Mouse (Mus musculus): ENCODE data around the gene Ahdc1. TPM values are rescaled to one million over a fixed set of nuclear protein-coding genes. Genes with fewer than 3 reads are reported as not detected.

Gene Ahdc1
- total RNA-seq, 2 experiments from 2014 or later: 37.1 to 56.1 TPM

- no peak for DNase-seq
- intact Hi-C loops (cut with DNase I; ENCODE audit: low total_unique reads): no loop called here
These were observed 36.5 kb downstream of the Ahdc1 start for GRCm38 (mm10) chr4:133047353-133048105.

DNA sequence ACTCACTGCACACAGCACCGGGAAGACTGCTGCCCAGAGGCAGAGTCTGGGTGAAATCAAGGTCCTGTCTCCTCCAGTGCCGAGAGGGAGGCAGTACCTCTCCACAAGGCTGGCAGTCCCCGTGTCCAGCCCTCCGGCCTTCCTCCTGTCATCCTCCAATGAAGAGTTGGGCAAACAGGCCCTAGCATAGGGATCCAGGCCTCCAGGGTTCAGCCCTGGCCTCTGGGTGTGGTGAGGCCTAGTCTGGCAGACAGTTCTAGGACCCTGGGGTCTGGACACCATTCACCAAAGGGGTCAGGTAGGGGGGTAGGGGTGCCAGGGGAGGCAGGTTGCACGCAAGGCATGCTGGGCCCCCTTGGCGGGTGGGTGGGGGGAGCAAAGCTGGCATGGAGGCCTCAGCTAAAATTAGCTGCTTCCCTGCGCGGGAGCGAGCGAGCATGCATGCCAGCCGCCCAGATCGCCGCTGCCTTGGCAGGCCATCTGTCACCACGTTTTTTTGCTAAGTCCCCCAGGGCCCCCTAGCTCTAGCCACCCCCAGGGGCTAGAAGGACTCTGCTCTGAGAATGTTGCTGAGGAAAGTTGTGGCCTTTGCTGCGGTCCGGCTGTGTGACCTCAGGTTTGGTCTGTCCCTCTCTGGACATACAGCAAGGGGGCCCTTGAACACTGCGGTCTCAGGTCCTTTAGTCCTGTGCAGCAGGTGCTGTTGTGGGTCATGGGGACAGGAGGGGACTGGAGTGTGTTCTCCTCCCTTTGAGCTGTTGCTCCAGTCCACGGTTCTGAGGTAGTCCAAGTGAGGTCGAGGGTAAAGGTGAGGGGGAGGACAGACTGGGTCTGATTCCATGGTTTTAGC, 38.2 kb downstream of the Ahdc1 start:
- DNase-seq: no peak
- intact Hi-C loops (cut with DNase I; ENCODE audit: low total_unique reads): no loop called here

GRCm38 (mm10) chr4:133050196-133050836, 39.3 kb downstream of the Ahdc1 start:
- DNase-seq: no peak
- intact Hi-C loops (cut with DNase I; ENCODE audit: low total_unique reads): no loop called here

GRCm38 (mm10) chr4:133050837-133051549, 39.9 kb downstream of the Ahdc1 start:
- intact Hi-C loops (cut with DNase I; ENCODE audit: low total_unique reads): no loop called here
- DNase-seq: no peak

GRCm38 (mm10) chr4:133051550-133051865, 40.4 kb downstream of the Ahdc1 start:
- no peak for DNase-seq
- intact Hi-C loops (cut with DNase I; ENCODE audit: low total_unique reads): no loop called here

DNA sequence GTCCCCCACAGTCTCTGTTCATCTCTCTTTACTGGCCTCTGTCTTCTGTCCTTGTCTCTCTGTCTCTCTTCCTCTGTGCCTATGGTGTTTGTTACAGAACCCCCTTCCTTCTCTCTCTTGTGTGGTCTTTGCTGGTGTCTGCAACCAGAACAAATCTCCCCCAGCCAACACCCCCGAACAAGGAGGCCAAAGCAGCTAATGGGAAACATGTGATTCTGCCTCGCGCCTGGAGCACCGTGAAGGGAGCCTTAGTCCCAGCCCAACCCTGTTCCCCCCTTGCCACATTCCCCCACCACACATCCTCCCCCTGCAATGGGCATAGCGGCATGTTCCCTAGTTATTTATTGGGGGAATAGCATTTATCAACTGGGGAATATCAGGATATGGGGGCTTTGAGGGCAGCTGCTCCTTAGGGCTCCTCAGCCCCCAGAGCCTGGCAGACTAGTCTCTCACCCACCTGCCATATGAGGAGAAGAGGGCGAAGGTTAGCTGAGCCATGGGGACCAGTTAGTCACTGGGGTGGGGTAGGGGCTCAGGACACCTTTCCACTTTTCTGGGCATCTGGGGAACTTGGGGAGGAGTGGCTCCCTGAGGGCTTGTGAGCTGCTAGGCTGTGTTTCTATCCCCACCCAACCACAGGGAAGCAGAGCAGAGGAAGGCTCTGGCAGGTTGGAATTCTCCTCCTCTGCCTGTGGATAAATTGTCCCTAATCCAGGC, 41.1 kb downstream of the Ahdc1 start:
- intact Hi-C loops (cut with DNase I; ENCODE audit: low total_unique reads): no loop called here
- DNase-seq: no peak

DNA sequence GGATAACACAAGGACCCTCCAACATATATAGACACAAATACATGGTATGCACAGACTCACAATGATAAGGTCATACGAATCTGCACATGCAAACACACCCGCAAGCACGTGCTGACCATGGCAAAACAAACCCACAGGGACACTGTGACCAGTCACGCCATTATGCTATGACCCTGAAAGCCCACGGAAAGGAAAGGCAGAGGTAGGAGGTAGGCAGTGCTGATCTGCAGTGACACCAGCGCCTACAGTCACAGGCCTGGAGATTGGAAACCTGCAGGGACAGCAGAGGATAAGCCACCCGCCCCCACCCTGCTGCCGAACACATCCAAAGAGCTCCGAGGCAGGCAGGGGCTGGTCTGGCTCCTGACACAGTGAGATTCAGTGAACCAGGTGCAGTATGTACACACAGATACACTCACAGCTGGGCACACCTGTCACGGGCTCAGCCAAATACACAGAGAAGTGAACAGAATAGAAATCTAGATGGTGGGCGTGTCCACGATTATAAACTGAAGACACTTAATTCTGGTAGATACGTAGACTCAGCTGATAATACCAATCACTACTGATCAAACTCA, 42.0 kb downstream of the Ahdc1 start:
- intact Hi-C loops (cut with DNase I; ENCODE audit: low total_unique reads): no loop called here
- no peak for DNase-seq

DNA sequence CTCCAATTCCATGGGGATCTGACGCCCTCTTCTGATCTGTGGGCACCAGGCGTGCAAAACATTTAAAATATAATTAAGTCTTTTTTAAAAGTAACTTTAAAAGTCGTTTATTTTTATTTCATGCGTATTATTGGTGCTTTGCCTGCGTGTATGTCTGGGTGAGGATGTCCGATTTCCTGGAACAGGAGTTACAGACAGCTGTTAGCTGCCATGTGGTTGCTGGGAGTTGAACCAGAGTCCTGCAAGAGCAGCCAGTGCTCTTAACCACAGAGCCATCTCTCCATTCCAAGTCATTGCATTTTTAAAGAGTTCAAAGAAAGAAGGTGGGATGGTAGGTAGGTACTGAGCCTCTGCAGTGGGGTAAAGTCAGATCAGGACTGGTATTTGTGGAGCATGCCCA, 43.5 kb downstream of the Ahdc1 start:
- DNase-seq: no peak
- intact Hi-C loops (cut with DNase I; ENCODE audit: low total_unique reads): no loop called here

- intact Hi-C loops (cut with DNase I; ENCODE audit: low total_unique reads): no loop called here
- no peak for DNase-seq
These were observed 44.3 kb downstream of the Ahdc1 start for GRCm38 (mm10) chr4:133055163-133055951.

- DNase-seq: peak; percentile 73
- intact Hi-C loops (cut with DNase I; ENCODE audit: low total_unique reads): loop anchor here (2.0 kb wide), 1 partner anchor 43 kb away; no protein-coding TSS in a partner anchor
These were observed 45.2 kb downstream of the Ahdc1 start for GRCm38 (mm10) chr4:133056069-133056890.

DNA sequence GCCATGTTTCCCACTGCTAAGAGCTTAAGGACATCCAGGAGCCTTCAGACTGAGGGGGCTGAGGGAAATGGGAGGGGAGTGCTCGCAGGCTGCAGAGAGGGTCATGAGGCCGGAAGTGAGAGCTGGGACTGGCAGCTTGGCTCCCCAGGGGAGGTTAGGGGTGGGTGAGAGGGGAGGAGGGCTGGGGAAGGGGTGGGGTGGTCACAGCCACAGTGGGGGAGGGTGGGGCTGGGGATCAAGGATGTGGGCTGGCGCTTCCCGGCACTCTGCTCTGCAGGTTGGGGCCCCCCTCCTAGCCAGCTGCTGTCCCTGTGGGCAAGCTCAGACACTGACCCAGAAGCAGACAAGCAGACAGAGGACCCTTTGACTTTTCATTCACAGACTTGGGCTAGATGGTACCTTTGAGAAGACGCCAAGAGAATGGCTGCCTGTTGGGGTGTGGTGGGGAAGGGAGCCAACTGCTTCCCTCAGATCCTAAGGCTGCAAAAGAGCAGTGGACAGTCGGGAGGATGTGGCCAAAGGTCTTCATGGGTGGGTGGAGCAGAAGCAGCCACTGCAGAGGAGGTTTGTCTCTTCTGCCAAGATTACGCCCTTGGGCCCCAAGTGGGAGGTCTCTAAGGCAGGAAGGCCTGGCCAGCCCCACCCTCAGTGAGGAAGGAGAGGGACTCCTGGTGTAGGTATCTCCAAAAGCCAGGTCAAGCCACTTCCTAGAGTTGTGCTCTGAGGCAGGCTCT, 46.5 kb downstream of the Ahdc1 start:
- DNase-seq: peak; percentile 76
- intact Hi-C loops (cut with DNase I; ENCODE audit: low total_unique reads): loop anchor here (2.0 kb wide), 1 partner anchor 45 kb away; no protein-coding TSS in a partner anchor

DNA sequence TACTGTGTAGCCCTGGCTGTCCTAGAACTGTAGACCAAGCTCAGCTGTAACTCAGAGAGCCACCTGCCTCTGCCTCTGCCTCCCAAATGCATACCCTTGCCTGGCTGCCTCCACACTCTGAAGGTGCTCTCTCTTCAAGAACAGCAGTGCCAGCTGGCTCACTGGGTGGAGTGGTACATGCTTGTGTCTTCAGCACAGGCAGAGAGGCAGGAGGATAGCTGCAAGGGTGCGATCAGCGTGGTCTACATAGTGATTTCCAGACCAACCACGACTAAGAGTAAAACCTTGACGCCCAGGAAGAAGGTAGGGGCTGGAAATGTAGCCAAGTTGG, 47.0 kb downstream of the Ahdc1 start:
- intact Hi-C loops (cut with DNase I; ENCODE audit: low total_unique reads): no loop called here
- no peak for DNase-seq

- no peak for DNase-seq
- intact Hi-C loops (cut with DNase I; ENCODE audit: low total_unique reads): no loop called here
These were observed 47.7 kb downstream of the Ahdc1 start for GRCm38 (mm10) chr4:133058513-133059480.

- DNase-seq: no peak
- intact Hi-C loops (cut with DNase I; ENCODE audit: low total_unique reads): no loop called here
These were observed 49.6 kb downstream of the Ahdc1 start for GRCm38 (mm10) chr4:133060702-133061101.

- intact Hi-C loops (cut with DNase I; ENCODE audit: low total_unique reads): no loop called here
- no peak for DNase-seq
These were observed 50.7 kb downstream of the Ahdc1 start for GRCm38 (mm10) chr4:133061798-133062197.

DNA sequence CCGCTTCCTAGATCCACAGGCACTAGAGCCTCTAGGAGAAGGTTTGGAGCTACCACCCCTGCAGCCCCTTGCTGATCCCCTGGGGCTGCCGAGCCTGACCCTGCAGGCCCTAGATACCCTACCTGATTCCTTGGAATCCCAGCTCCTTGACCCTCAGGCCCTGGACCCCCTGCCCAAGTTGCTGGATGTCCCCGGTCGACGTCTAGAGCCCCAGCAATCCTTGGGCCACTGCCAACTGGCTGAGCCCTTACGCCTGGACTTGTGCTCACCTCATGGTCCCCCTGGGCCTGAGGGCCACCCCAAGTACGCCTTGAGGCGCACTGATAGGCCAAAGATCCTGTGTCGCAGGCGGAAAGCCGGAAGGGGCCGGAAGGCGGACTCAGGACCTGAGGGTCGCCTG, 51.2 kb downstream of the Ahdc1 start:
- intact Hi-C loops (cut with DNase I; ENCODE audit: low total_unique reads): no loop called here
- DNase-seq: no peak

All from gastrocnemius, postnatal 14 days (tissue).